Mouse (Mus musculus) kidney, postnatal 4 days (tissue): ENCODE results near the gene Lsm2.

Experiments
- DNase-seq, 2 experiments: peaks; one replicate each; pipeline ENCODE4 v3.0.0; 2021; ENCODE audit warnings: mixed read lengths in 2 of 2

Lsm2 gene

GRCm38 (mm10) chr17:35034896-35035295 lies 53.2 kb downstream of the Lsm2 start:
- DNase-seq = no peak
